8 mouse cellular contexts compared by ENCODE assay signal in the genomic region with DNA sequence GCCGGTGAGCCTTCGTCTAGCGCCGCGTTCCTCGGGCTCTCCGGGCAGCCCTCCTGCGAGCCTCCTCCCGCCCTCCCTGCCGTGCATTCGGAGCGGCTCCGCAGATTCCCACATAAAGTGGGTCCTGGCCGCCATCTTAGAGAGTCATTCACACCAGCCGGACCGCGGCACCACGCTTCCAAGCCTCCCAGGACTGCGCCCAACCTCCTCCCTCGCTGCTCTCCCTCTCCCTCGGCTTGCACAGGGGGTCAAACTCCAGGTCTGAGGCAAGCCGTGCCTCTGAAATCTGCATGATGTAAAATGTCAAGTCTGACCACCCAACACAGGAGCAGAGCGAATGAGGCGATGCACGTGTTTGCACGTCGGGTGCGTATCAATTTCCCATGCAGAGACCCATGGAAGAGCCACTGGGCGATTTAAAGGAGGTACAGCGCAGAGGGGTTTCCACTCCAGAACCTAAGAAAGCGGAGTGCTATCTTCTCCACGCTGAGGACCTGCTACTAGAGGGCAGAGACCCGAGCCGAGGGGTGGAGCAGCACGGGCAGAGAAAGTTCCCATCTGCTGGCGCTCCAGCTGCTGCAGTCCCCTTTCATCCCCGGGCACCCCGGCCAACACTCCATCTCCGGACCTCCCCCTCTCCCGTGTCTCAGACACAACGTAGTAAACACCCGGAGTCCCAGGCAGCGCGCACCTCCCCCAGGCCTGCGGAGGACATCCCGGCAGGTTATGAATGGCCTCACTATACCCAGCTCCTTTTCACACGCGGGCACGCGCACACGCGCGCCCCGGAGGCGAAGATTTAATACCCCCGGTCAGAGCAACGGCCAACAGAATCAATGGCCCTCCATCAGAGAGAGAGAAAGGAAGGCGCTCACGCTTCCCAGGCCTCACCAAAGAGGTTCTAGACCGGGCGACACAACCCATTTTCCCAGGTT. TPM values are rescaled to one million over a fixed set of nuclear protein-coding genes. Genes with fewer than 3 reads are reported as not detected.
DNase-seq lines count a peak whose midpoint lies in the region; ATAC-seq and TF ChIP-seq lines count a peak whose summit lies in the region.

No protein-coding gene starts in this region.

- no peak for TF ChIP-seq POLR2A in myocyte (IDR thresholded peaks at IDR 0.05; ENCODE audit: insufficient read length, low read depth)

- peak overlapping the region; percentile 85 for H3K4me3 ChIP-seq in embryonic facial prominence, embryonic 12.5 days
- peak overlapping the region; percentile 95 for H3K4me3 ChIP-seq in kidney, embryonic 14.5 days (ENCODE audit: low read length)
- peak overlapping the region; percentile 89 for H3K4me3 ChIP-seq in myocyte
- H3K4me3 ChIP-seq in stomach, embryonic 14.5 days (ENCODE audit: low read depth, low read length) = peak overlapping the region; percentile 92

- peak overlapping the region; percentile 77 for H3K27ac ChIP-seq in embryonic facial prominence, embryonic 12.5 days
- peak overlapping the region; percentile 94 for H3K27ac ChIP-seq in kidney, embryonic 14.5 days (ENCODE audit: low read depth, low read length)
- peak overlapping the region; percentile 96 for H3K27ac ChIP-seq in stomach, embryonic 14.5 days (ENCODE audit: low read length)

- H3K9me3 ChIP-seq in embryonic facial prominence, embryonic 12.5 days = no peaks in the 10 kb centered on the region
- no peaks in the 10 kb centered on the region for H3K9me3 ChIP-seq in kidney, embryonic 14.5 days (ENCODE audit: control insufficient read depth, low read length)
- no peaks in the 10 kb centered on the region for H3K9me3 ChIP-seq in stomach, embryonic 14.5 days (ENCODE audit: control insufficient read depth, low read depth, low read length)

- DNase-seq in 416B (ENCODE audit: low read depth) (peak; percentile 88), liver (peak; percentile 69)
- DNase-seq in adrenal gland, postnatal 36 days = peak; percentile 73 to 82
- DNase-seq in heart, adult 8-10 months (ENCODE audit: low spot score) = peak; percentile 47

- peaks cover 62% of the 10 kb centered on the region for H3K79me2 ChIP-seq in myocyte (ENCODE audit: control insufficient read depth, insufficient read depth)

- H3K9ac ChIP-seq in embryonic facial prominence, embryonic 12.5 days = peak overlapping the region; percentile 97
- peak overlapping the region; percentile 91 for H3K9ac ChIP-seq in kidney, embryonic 14.5 days (ENCODE audit: low read depth, low read length)
- H3K9ac ChIP-seq in stomach, embryonic 14.5 days (replicated peaks; ENCODE audit: low read depth, low read length) = peak overlapping the region; percentile 94

- H3K36me3 ChIP-seq in embryonic facial prominence, embryonic 12.5 days = no peaks in the 10 kb centered on the region
- no peaks in the 10 kb centered on the region for H3K36me3 ChIP-seq in kidney, embryonic 14.5 days (ENCODE audit: control insufficient read depth, insufficient read depth, low read length)
- H3K36me3 ChIP-seq in myocyte (ENCODE audit: control insufficient read depth, insufficient read depth) = no peaks in the 10 kb centered on the region
- H3K36me3 ChIP-seq in stomach, embryonic 14.5 days (ENCODE audit: control insufficient read depth, insufficient read depth, low read length) = no peaks in the 10 kb centered on the region

- no peaks in the 10 kb centered on the region for H3K27me3 ChIP-seq in embryonic facial prominence, embryonic 12.5 days
- H3K27me3 ChIP-seq in kidney, embryonic 14.5 days (ENCODE audit: control insufficient read depth, insufficient read depth, low read length) = no peaks in the 10 kb centered on the region
- H3K27me3 ChIP-seq in myocyte (ENCODE audit: control insufficient read depth, insufficient read depth, insufficient read length) = no peaks in the 10 kb centered on the region
- no peaks in the 10 kb centered on the region for H3K27me3 ChIP-seq in stomach, embryonic 14.5 days (ENCODE audit: control insufficient read depth, insufficient read depth, low read length)

- peaks cover 20% of the 10 kb centered on the region for H3K4me1 ChIP-seq in embryonic facial prominence, embryonic 12.5 days
- H3K4me1 ChIP-seq in kidney, embryonic 14.5 days (ENCODE audit: control insufficient read depth, insufficient read depth, low read length) = peaks cover 15% of the 10 kb centered on the region
- peaks cover 22% of the 10 kb centered on the region; the same call in 1 of the 2 replicates for H3K4me1 ChIP-seq in stomach, embryonic 14.5 days (ENCODE audit: control insufficient read depth, insufficient read depth, low read length)

- ATAC-seq in embryonic facial prominence, embryonic 12.5 days (ENCODE audit: insufficient number of reproducible peaks, insufficient read depth, low FRiP score, low TSS enrichment) = peak; percentile 44; the same call in 1 of the 2 replicates
- peak; percentile 53 for ATAC-seq in kidney, embryonic 14.5 days (ENCODE audit: low FRiP score, low TSS enrichment)
- peak; percentile 38 for ATAC-seq in stomach, embryonic 14.5 days (ENCODE audit: insufficient number of reproducible peaks, insufficient read depth, low FRiP score, low read depth)

- H3K4me2 ChIP-seq in embryonic facial prominence, embryonic 12.5 days (replicated peaks) = peak overlapping the region; percentile 93
- H3K4me2 ChIP-seq in kidney, embryonic 14.5 days (replicated peaks; ENCODE audit: low read depth, low read length) = peak overlapping the region; percentile 94
- peak overlapping the region; percentile 97 for H3K4me2 ChIP-seq in myocyte (ENCODE audit: low read depth)
- peak overlapping the region; percentile 99 for H3K4me2 ChIP-seq in stomach, embryonic 14.5 days (replicated peaks; ENCODE audit: low read depth, low read length)

- WGBS in embryonic facial prominence, embryonic 12.5 days = under 1% methylated on average over 60 of the region's 61 CpGs
- under 1% methylated on average over 61 of the region's 61 CpGs for WGBS in kidney, embryonic 14.5 days
- WGBS in stomach, embryonic 14.5 days = under 1% methylated on average over 61 of the region's 61 CpGs

- peak overlapping the region; percentile 98 for H3ac ChIP-seq in myocyte (ENCODE audit: control insufficient read depth, insufficient read length)

TF ChIP-seq in myocyte, 11 proteins besides CTCF, POLR2A, EP300 and RAD21:
- TF ChIP-seq E2F4 (IDR thresholded peaks at IDR 0.05; ENCODE audit: insufficient read depth) (no peak), POLR2AphosphoS2 (IDR thresholded peaks at IDR 0.05; ENCODE audit: insufficient read length, low read depth) (no peak), MAX (IDR thresholded peaks at IDR 0.05; ENCODE audit: low read depth) (no peak), CEBPB (IDR thresholded peaks at IDR 0.05; ENCODE audit: insufficient read depth, poor library complexity, severe bottlenecking) (no peak), MYOD1 (IDR thresholded peaks at IDR 0.05; ENCODE audit: control insufficient read depth in 1 of 3, insufficient read length in 2 of 3, low read depth in 2 of 3) (peak in 1 of 3 experiments; percentile 14), REST (IDR thresholded peaks at IDR 0.05; ENCODE audit: insufficient read depth, insufficient read length) (no peak), TCF3 (IDR thresholded peaks at IDR 0.05; ENCODE audit: insufficient read length, low read depth) (no peak), SRF (IDR thresholded peaks at IDR 0.05; ENCODE audit: control insufficient read depth, insufficient read length, low read depth) (no peak), USF1 (IDR thresholded peaks at IDR 0.05; ENCODE audit: low read depth) (no peak), MYOG (IDR thresholded peaks at IDR 0.05; ENCODE audit: control insufficient read depth in 1 of 3, insufficient read depth in 1 of 3, insufficient read length in 2 of 3, low read depth in 2 of 3) (peak in 1 of 3 experiments; percentile 53), TCF12 (IDR thresholded peaks at IDR 0.05; ENCODE audit: insufficient read depth, poor library complexity, severe bottlenecking) (no peak)

RNA-seq across cellular contexts. Expression of gene Spen, which starts 1.8 kb away (rescaled TPM):
- total RNA-seq in adrenal gland, postnatal 36 days (2021) = 10 to 100 TPM; 49.9 to 58.3 TPM
- 15.0 and 15.9 TPM in 2 replicates for polyA plus RNA-seq in embryonic facial prominence, embryonic 12.5 days (2016; fragmentation: Nextera tagmentation; extraction: Ambion mirVana)
- 10 to 100 TPM; 29.2 to 32.2 (median 30.1) TPM for total RNA-seq in heart, adult 8-10 months (2022)
- polyA plus RNA-seq in kidney, embryonic 14.5 days (2014; fragmentation: Nextera tagmentation; extraction: Ambion mirVana) = 13.1 and 19.3 TPM in 2 replicates
- 11.7 TPM for polyA plus RNA-seq in myocyte (2012; fragmentation: generic; extraction: Trizol)
- polyA plus RNA-seq in stomach, embryonic 14.5 days (2014; fragmentation: Nextera tagmentation; extraction: Ambion mirVana) = 16.2 and 16.9 TPM in 2 replicates

Comparison
In these comparisons a context has a peak if more than half of its experiments do, and no peak if none do; other contexts are left out.
1. Peak in every context shown above with its lines: DNase-seq, ATAC-seq, H3K4me3 ChIP-seq and H3K27ac ChIP-seq.